Mouse (Mus musculus): Measurements from ENCODE around the gene Polg2. TPM values are rescaled to one million over a fixed set of nuclear protein-coding genes. Genes with fewer than 3 reads are reported as not detected.

The Polg2 gene
- total and polyA plus RNA-seq, 3 experiments = 12.1 to 12.5 (median 12.3) TPM

DNA sequence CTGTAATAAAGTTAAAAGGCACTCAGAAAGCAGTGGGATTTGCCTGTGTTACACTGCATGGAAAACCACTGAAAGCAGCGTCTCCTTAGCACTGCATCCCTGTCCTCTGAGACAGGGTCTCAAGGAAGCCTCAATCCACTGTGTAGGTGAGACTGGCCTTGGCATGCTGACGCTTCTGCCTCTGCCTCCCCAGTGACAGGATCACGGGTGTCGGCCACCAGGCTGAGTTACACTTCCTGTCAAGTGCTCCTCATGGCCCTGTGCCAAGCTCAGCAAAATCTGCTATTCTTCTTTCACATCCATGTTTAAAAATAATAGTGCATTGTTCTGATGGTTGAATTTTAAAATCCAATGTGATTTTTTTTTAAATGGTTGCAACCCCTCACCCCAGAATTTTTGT is 41.6 kb upstream of the Polg2 start:
- dilution Hi-C loops (cut with MboI; ENCODE audit: extremely low pct_ligation_motif_present, extremely low pct_unique_long_range_greater_than_20kb, low sequenced_read_pairs) = no loop called here
- no peak for DNase-seq (ENCODE audit: extremely low read depth)
- H3K27me3 ChIP-seq (replicated peaks) = no peaks in the 10 kb centered on the region
- peaks cover 59 to 86% of the 10 kb centered on the region in 2 experiments for H3K36me3 ChIP-seq (replicated peaks in 1 of 2; ENCODE audit: control insufficient read depth in 1 of 2, insufficient read depth in 1 of 2, low read length in 1 of 2)
- no peaks in the 10 kb centered on the region for H3K9me3 ChIP-seq (replicated peaks; ENCODE audit: low read length)
- no peak overlapping the region for H3K9ac ChIP-seq (ENCODE audit: insufficient read depth, low read depth)
- no peak overlapping the region for H3K4me2 ChIP-seq (ENCODE audit: insufficient read depth, low read depth, poor library complexity, severe bottlenecking)
- no peaks in the 10 kb centered on the region for H3K4me1 ChIP-seq (ENCODE audit: control insufficient read depth in 1 of 2, insufficient read depth in 2 of 2)
- in situ Hi-C loops (cut with MboI; ENCODE audit: low pct_ligation_motif_present, low pct_unique_long_range_greater_than_20kb, low sequenced_read_pairs) = no loop called here
- H3K4me3 ChIP-seq (replicated peaks in 1 of 3; ENCODE audit: low read depth in 2 of 3, low read length in 2 of 3, poor library complexity in 1 of 3) = no peak overlapping the region
- TF ChIP-seq RCOR1 (conservative IDR thresholded peaks at IDR 0.05; ENCODE audit: low read depth, low read length) (no peak), MEF2A (IDR thresholded peaks at IDR 0.05; ENCODE audit: borderline replicate concordance, low read depth, low read length) (no peak), BHLHE40 (IDR thresholded peaks at IDR 0.05; ENCODE audit: low read depth, low read length) (no peak), JUND (conservative IDR thresholded peaks at IDR 0.05; ENCODE audit: low read depth, low read length) (no peak), MYC (IDR thresholded peaks at IDR 0.05; ENCODE audit: low read depth, low read length) (no peak), ZKSCAN1 (IDR thresholded peaks at IDR 0.05; ENCODE audit: borderline replicate concordance, low read depth, low read length) (no peak)
- H3K79me2 ChIP-seq (replicated peaks; ENCODE audit: control insufficient read depth, extremely low read depth, insufficient read depth, poor library complexity, severe bottlenecking) = no peaks in the 10 kb centered on the region
- no peak overlapping the region for H3K27ac ChIP-seq (ENCODE audit: insufficient read depth, low read depth)

DNA sequence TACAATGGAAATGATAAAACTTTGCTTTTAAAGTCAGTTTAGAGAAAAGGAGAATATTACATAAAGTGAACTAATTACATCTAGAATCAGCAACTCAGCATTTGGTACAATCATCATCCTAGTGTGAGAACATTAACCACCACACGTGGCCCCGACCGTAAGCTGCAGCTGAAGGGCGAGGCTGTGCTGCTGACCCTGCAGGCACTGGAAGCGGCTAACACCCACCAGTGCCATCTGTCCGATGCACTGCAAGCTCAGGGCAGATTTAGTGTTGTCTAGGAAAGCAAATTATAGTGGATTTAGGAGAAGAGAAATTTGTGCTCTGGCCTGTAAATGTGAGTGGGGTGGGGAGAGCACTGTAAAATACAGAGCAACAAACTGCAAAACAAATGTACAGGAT is 40.9 kb upstream of the Polg2 start:
- H3K4me3 ChIP-seq (replicated peaks in 1 of 3; ENCODE audit: low read depth in 2 of 3, low read length in 2 of 3, poor library complexity in 1 of 3) = no peak overlapping the region
- no peaks in the 10 kb centered on the region for H3K79me2 ChIP-seq (replicated peaks; ENCODE audit: control insufficient read depth, extremely low read depth, insufficient read depth, poor library complexity, severe bottlenecking)
- H3K4me1 ChIP-seq (ENCODE audit: control insufficient read depth in 1 of 2, insufficient read depth in 2 of 2) = no peaks in the 10 kb centered on the region
- no peaks in the 10 kb centered on the region for H3K27me3 ChIP-seq (replicated peaks)
- H3K9ac ChIP-seq (ENCODE audit: insufficient read depth, low read depth) = no peak overlapping the region
- H3K4me2 ChIP-seq (ENCODE audit: insufficient read depth, low read depth, poor library complexity, severe bottlenecking) = no peak overlapping the region
- no peak overlapping the region for H3K27ac ChIP-seq (ENCODE audit: insufficient read depth, low read depth)
- no peak for TF ChIP-seq MYC (IDR thresholded peaks at IDR 0.05; ENCODE audit: low read depth, low read length)
- TF ChIP-seq SMC3 (IDR thresholded peaks at IDR 0.05; ENCODE audit: low read depth, low read length) = no peak
- no peak for TF ChIP-seq CHD1 (IDR thresholded peaks at IDR 0.05; ENCODE audit: low read depth, low read length)
- peaks cover 66 to 88% of the 10 kb centered on the region in 2 experiments for H3K36me3 ChIP-seq (replicated peaks in 1 of 2; ENCODE audit: control insufficient read depth in 1 of 2, insufficient read depth in 1 of 2, low read length in 1 of 2)
- in situ Hi-C loops (cut with MboI; ENCODE audit: low pct_ligation_motif_present, low pct_unique_long_range_greater_than_20kb, low sequenced_read_pairs) (no loop called here), dilution Hi-C loops (cut with MboI; ENCODE audit: extremely low pct_ligation_motif_present, extremely low pct_unique_long_range_greater_than_20kb, low sequenced_read_pairs) (no loop called here)
- H3K9me3 ChIP-seq (replicated peaks; ENCODE audit: low read length) = no peaks in the 10 kb centered on the region
- no peak for DNase-seq (ENCODE audit: extremely low read depth)

DNA sequence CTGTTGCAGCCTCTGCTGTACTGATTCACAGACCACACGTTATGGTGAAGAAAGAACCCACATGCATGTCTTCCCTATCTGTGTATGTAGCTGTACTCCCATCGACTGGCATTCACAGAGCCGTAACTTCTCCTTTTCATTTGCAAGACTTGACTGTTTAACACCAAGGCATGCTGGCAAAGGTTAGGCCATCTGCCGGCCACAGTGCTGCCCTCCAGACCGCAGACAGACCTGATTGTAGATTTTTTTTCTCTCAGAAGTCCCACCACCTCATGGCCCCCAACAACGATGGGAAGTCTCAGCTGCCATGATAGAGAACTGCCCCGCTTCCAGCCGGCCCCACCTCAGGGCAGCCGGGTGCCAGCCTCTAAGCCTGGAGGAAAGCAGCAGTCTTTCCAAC is 40.3 kb upstream of the Polg2 start:
- H3K27ac ChIP-seq (ENCODE audit: insufficient read depth, low read depth) = no peak overlapping the region
- H3K4me1 ChIP-seq (ENCODE audit: control insufficient read depth in 1 of 2, insufficient read depth in 2 of 2) = no peaks in the 10 kb centered on the region
- no peaks in the 10 kb centered on the region for H3K27me3 ChIP-seq (replicated peaks)
- no peak for TF ChIP-seq KAT2A (IDR thresholded peaks at IDR 0.05; ENCODE audit: insufficient replicate concordance, low read length)
- no peak for TF ChIP-seq MYC (IDR thresholded peaks at IDR 0.05; ENCODE audit: low read depth, low read length)
- no peak for TF ChIP-seq GABPA (IDR thresholded peaks at IDR 0.05; ENCODE audit: insufficient replicate concordance, low read depth, low read length)
- TF ChIP-seq UBTF (IDR thresholded peaks at IDR 0.05; ENCODE audit: low read depth, low read length) = no peak
- TF ChIP-seq MEF2A (IDR thresholded peaks at IDR 0.05; ENCODE audit: borderline replicate concordance, low read depth, low read length) = no peak
- TF ChIP-seq RAD21 (IDR thresholded peaks at IDR 0.05; ENCODE audit: low read depth, low read length) = no peak
- TF ChIP-seq JUND (conservative IDR thresholded peaks at IDR 0.05; ENCODE audit: low read depth, low read length) = no peak
- TF ChIP-seq MAX (IDR thresholded peaks at IDR 0.05; ENCODE audit: low read length) = no peak
- TF ChIP-seq IRF4 (IDR thresholded peaks at IDR 0.05; ENCODE audit: low read depth, low read length) = no peak
- TF ChIP-seq USF2 (conservative IDR thresholded peaks at IDR 0.05; ENCODE audit: low read depth, low read length) = no peak
- no peak for TF ChIP-seq HCFC1 (IDR thresholded peaks at IDR 0.05; ENCODE audit: low read depth, low read length)
- TF ChIP-seq E2F4 (IDR thresholded peaks at IDR 0.05; ENCODE audit: insufficient replicate concordance, low read depth, low read length) = no peak
- no peak for TF ChIP-seq ZMIZ1 (IDR thresholded peaks at IDR 0.05; ENCODE audit: low read depth, low read length)
- TF ChIP-seq POLR2A (IDR thresholded peaks at IDR 0.05; ENCODE audit: low read depth, low read length) = no peak
- TF ChIP-seq BHLHE40 (IDR thresholded peaks at IDR 0.05; ENCODE audit: low read depth, low read length) = no peak
- no peak for TF ChIP-seq POLR2AphosphoS2 (IDR thresholded peaks at IDR 0.05; ENCODE audit: low read depth, low read length)
- no peak overlapping the region for H3K4me3 ChIP-seq (replicated peaks in 1 of 3; ENCODE audit: low read depth in 2 of 3, low read length in 2 of 3, poor library complexity in 1 of 3)
- H3K79me2 ChIP-seq (replicated peaks; ENCODE audit: control insufficient read depth, extremely low read depth, insufficient read depth, poor library complexity, severe bottlenecking) = no peaks in the 10 kb centered on the region
- no peak overlapping the region for H3K4me2 ChIP-seq (ENCODE audit: insufficient read depth, low read depth, poor library complexity, severe bottlenecking)
- H3K9me3 ChIP-seq (replicated peaks; ENCODE audit: low read length) = no peaks in the 10 kb centered on the region
- DNase-seq (ENCODE audit: extremely low read depth) = no peak
- dilution Hi-C loops (cut with MboI; ENCODE audit: extremely low pct_ligation_motif_present, extremely low pct_unique_long_range_greater_than_20kb, low sequenced_read_pairs) (no loop called here), in situ Hi-C loops (cut with MboI; ENCODE audit: low pct_ligation_motif_present, low pct_unique_long_range_greater_than_20kb, low sequenced_read_pairs) (no loop called here)
- no peak overlapping the region for H3K9ac ChIP-seq (ENCODE audit: insufficient read depth, low read depth)
- H3K36me3 ChIP-seq (replicated peaks in 1 of 2; ENCODE audit: control insufficient read depth in 1 of 2, insufficient read depth in 1 of 2, low read length in 1 of 2) = peaks cover 73 to 92% of the 10 kb centered on the region in 2 experiments
